Mouse (Mus musculus): ENCODE measurements around the gene Smad1. TPM values are rescaled to one million over a fixed set of nuclear protein-coding genes. Genes with fewer than 3 reads are reported as not detected.
"Not testable (repeated sequence)": the region's sequence is repeated elsewhere in the genome, so short reads cannot be mapped to it uniquely, and the experiment has no call there.

Smad1 gene
- 29.1 and 29.5 TPM in 2 replicates for polyA plus RNA-seq (2012; rRNA removed)

GRCm38 (mm10) chr8:79398994-79399650, at the start of gene Smad1:
Gene Smad1 (minus strand): TSS chr8:79399518.
- DNase-seq: peak; percentile 97 to 98
- Histone ChIP-seq H3K4me3 (replicated peaks; ENCODE audit: insufficient read depth, low read depth, low read length) (peak within 1 kb of the TSS; percentile 72), H3K27ac (ENCODE audit: insufficient read depth, low read length) (peak within 1 kb of the TSS; percentile 70), H3K4me1 (ENCODE audit: control insufficient read depth, insufficient read depth, low read length) (peaks cover 8% of the 10 kb centered on the region), H3K27me3 (ENCODE audit: control insufficient read depth, insufficient read depth, low read length) (no peaks in the 10 kb centered on the region)
- no peak for TF ChIP-seq CTCF (IDR thresholded peaks at IDR 0.05; ENCODE audit: borderline replicate concordance, insufficient read depth, low read depth, low read length)
- peak; percentile 83 for TF ChIP-seq POLR2A (IDR thresholded peaks at IDR 0.05; ENCODE audit: borderline replicate concordance, insufficient read depth, low read length)
- 1% methylated on average over 70 of the region's 80 CpGs for WGBS

GRCm38 (mm10) chr8:79447260-79447853, 48.0 kb upstream of the Smad1 start:
- no peak overlapping the region for H3K4me3 ChIP-seq (replicated peaks; ENCODE audit: insufficient read depth, low read depth, low read length)
- DNase-seq: no peak
- no peaks in the 10 kb centered on the region for H3K27me3 ChIP-seq (ENCODE audit: control insufficient read depth, insufficient read depth, low read length)
- no peak overlapping the region for H3K27ac ChIP-seq (ENCODE audit: insufficient read depth, low read length)
- WGBS: 88% methylated on average over 10 of the region's 10 CpGs
- TF ChIP-seq CTCF (IDR thresholded peaks at IDR 0.05; ENCODE audit: borderline replicate concordance, insufficient read depth, low read depth, low read length) (no peak), POLR2A (IDR thresholded peaks at IDR 0.05; ENCODE audit: borderline replicate concordance, insufficient read depth, low read length) (no peak)
- H3K4me1 ChIP-seq (ENCODE audit: control insufficient read depth, insufficient read depth, low read length): no peaks in the 10 kb centered on the region

GRCm38 (mm10) chr8:79443460-79444098, 44.3 kb upstream of the Smad1 start:
- TF ChIP-seq POLR2A (IDR thresholded peaks at IDR 0.05; ENCODE audit: borderline replicate concordance, insufficient read depth, low read length) (no peak), CTCF (IDR thresholded peaks at IDR 0.05; ENCODE audit: borderline replicate concordance, insufficient read depth, low read depth, low read length) (no peak)

DNA sequence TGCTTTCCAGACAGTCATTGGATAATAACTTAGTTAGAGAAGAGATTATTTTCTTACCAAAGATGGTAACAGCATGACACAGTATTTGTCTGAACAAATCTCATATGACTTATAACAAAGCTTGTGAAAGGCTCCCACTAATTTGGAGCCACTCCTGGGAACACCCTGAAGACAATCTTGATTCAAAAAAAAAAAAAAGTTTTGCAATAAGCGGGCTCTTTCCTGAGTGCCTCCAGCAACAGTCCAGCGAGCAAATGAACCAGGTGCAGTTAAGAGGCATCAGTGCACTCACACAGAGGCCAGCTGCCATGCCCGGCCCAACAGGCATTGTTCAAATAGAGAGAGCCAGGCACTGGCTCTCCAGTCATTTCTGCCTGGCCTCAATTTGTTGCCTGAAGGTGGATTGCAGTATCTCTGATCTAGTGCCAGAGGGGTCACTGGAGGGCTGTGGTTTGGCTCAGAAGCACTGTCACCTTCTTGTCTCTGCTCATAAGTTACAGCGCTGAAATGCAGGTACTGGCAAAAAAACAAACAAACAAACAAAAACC, 34.7 kb upstream of the Smad1 start:
- no peaks in the 10 kb centered on the region for H3K27me3 ChIP-seq (ENCODE audit: control insufficient read depth, insufficient read depth, low read length)
- no peak overlapping the region for H3K4me3 ChIP-seq (replicated peaks; ENCODE audit: insufficient read depth, low read depth, low read length)
- H3K4me1 ChIP-seq (ENCODE audit: control insufficient read depth, insufficient read depth, low read length): no peaks in the 10 kb centered on the region
- no peak for DNase-seq
- TF ChIP-seq CTCF (IDR thresholded peaks at IDR 0.05; ENCODE audit: borderline replicate concordance, insufficient read depth, low read depth, low read length) (no peak), POLR2A (IDR thresholded peaks at IDR 0.05; ENCODE audit: borderline replicate concordance, insufficient read depth, low read length) (no peak)
- WGBS: 32% methylated on average over 4 of the region's 4 CpGs
- H3K27ac ChIP-seq (ENCODE audit: insufficient read depth, low read length): no peak overlapping the region

More at GRCm38 (mm10) chr8:79443460-79444098, 44.3 kb upstream of the Smad1 start:
- H3K4me3 ChIP-seq (replicated peaks; ENCODE audit: insufficient read depth, low read depth, low read length): no peak overlapping the region
- WGBS: 80% methylated on average over 14 of the region's 14 CpGs
- no peaks in the 10 kb centered on the region for H3K27me3 ChIP-seq (ENCODE audit: control insufficient read depth, insufficient read depth, low read length)
- no peaks in the 10 kb centered on the region for H3K4me1 ChIP-seq (ENCODE audit: control insufficient read depth, insufficient read depth, low read length)
- DNase-seq: no peak
- no peak overlapping the region for H3K27ac ChIP-seq (ENCODE audit: insufficient read depth, low read length)

DNA sequence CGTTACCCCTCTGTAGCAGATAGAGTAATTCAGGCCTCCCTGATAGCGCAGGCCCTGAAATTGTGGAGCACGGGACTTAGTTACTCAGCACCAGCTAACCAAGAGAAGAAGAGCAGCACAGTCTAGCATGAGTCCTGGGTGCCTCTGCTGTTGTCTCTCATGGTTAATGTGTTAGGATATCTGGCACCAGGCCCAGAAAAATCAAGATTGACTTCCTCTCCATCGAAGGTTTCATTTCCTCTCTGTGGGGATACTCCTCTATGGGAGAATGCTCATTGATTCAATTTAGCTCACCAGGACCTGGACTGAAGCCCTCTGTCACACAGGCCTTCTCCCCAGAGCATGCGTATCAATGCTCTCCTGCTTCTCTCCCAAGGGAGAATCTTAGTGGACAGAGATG, 15.6 kb upstream of the Smad1 start:
- Histone ChIP-seq H3K27ac (ENCODE audit: insufficient read depth, low read length) (no peak overlapping the region), H3K4me1 (ENCODE audit: control insufficient read depth, insufficient read depth, low read length) (no peaks in the 10 kb centered on the region), H3K4me3 (replicated peaks; ENCODE audit: insufficient read depth, low read depth, low read length) (no peak overlapping the region), H3K27me3 (ENCODE audit: control insufficient read depth, insufficient read depth, low read length) (no peaks in the 10 kb centered on the region)
- WGBS: 56% methylated on average over 5 of the region's 5 CpGs
- TF ChIP-seq POLR2A (IDR thresholded peaks at IDR 0.05; ENCODE audit: borderline replicate concordance, insufficient read depth, low read length) (no peak), CTCF (IDR thresholded peaks at IDR 0.05; ENCODE audit: borderline replicate concordance, insufficient read depth, low read depth, low read length) (no peak)
- no peak for DNase-seq

GRCm38 (mm10) chr8:79410501-79410900, 11.2 kb upstream of the Smad1 start:
- WGBS: 87% methylated on average over 1 of the region's 1 CpGs
- TF ChIP-seq CTCF (IDR thresholded peaks at IDR 0.05; ENCODE audit: borderline replicate concordance, insufficient read depth, low read depth, low read length): no peak
- no peak for TF ChIP-seq POLR2A (IDR thresholded peaks at IDR 0.05; ENCODE audit: borderline replicate concordance, insufficient read depth, low read length)
- H3K27me3 ChIP-seq (ENCODE audit: control insufficient read depth, insufficient read depth, low read length): no peaks in the 10 kb centered on the region
- DNase-seq: no peak
- H3K27ac ChIP-seq (ENCODE audit: insufficient read depth, low read length): no peak overlapping the region
- H3K4me3 ChIP-seq (replicated peaks; ENCODE audit: insufficient read depth, low read depth, low read length): no peak overlapping the region
- no peaks in the 10 kb centered on the region for H3K4me1 ChIP-seq (ENCODE audit: control insufficient read depth, insufficient read depth, low read length)

DNA sequence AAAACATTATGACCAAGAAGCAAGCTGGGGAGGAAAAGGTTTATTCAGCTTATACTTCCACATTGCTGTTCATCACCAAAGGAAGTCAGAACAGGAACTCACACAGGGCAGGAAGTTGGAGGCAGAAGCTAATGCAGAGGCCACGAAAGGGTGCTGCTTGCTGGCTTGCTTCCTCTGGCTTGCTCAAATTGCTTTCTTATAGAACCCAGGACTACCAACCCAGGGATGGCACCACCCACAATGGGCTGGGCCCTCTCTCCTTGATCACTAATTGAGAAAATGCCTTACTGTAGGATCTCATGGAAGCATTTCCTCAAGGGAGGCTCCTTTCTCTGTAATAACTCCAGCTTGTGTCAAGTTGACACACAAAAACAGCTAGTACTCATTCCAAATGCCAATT, 8.0 kb upstream of the Smad1 start:
- H3K27me3 ChIP-seq (ENCODE audit: control insufficient read depth, insufficient read depth, low read length); H3K27ac ChIP-seq (ENCODE audit: insufficient read depth, low read length); DNase-seq; H3K4me1 ChIP-seq (ENCODE audit: control insufficient read depth, insufficient read depth, low read length); H3K4me3 ChIP-seq (replicated peaks; ENCODE audit: insufficient read depth, low read depth, low read length): not testable (repeated sequence)
- 98% methylated on average over 1 of the region's 1 CpGs for WGBS
